Mouse (Mus musculus) embryonic facial prominence, embryonic 15.5 days (tissue): ENCODE results near the gene Gm11437. TPM values are rescaled to one million over a fixed set of nuclear protein-coding genes. Genes with fewer than 3 reads are reported as not detected.
A peak's percentile ranks its signal among the peaks of the same experiment; 100 is the strongest.

ENCODE experiments used
- ATAC-seq: fragments of 200-750 bp; cut with Nextera tagmentation; 2 replicates; pipeline ENCODE4 v1.8.0; 2017; ENCODE audit warnings: low read depth, moderate TSS enrichment; ENCODE audit not compliant: insufficient number of reproducible peaks, low FRiP score, low TSS enrichment
- H3K27ac ChIP-seq: fragments of 300-500 bp; sonication (generic); replicated peaks from 2 replicates; pipeline ENCODE4 v1.5.1; 2015; ENCODE audit warnings: mild to moderate bottlenecking, inconsistent platforms
- H3K27me3 ChIP-seq: fragments of 300-500 bp; sonication (generic); 2 replicates; pipeline ENCODE4 v1.6.1; 2015; ENCODE audit warnings: inconsistent platforms
- H3K36me3 ChIP-seq: fragments of 300-500 bp; sonication (generic); 2 replicates; pipeline ENCODE4 v1.6.1; 2015; ENCODE audit warnings: mild to moderate bottlenecking, inconsistent platforms
- H3K4me1 ChIP-seq: fragments of 300-500 bp; sonication (generic); 2 replicates; pipeline ENCODE4 v1.6.1; 2015; ENCODE audit warnings: inconsistent platforms
- H3K4me2 ChIP-seq: fragments of 300-500 bp; sonication (generic); replicated peaks from 2 replicates; pipeline ENCODE4 v1.6.1; 2015; ENCODE audit warnings: mild to moderate bottlenecking, inconsistent platforms
- H3K4me3 ChIP-seq: fragments of 300-500 bp; sonication (generic); replicated peaks from 2 replicates; pipeline ENCODE4 v1.5.1; 2015; ENCODE audit warnings: mild to moderate bottlenecking, inconsistent platforms
- H3K9ac ChIP-seq: fragments of 300-500 bp; sonication (generic); 2 replicates; pipeline ENCODE4 v1.6.1; 2015; ENCODE audit warnings: inconsistent platforms
- H3K9me3 ChIP-seq: fragments of 300-500 bp; sonication (generic); replicated peaks from 2 replicates; pipeline ENCODE4 v1.6.1; 2016; ENCODE audit warnings: inconsistent platforms
- WGBS: fragments of 180-500 bp; shearing (Covaris S2); methylation state at CpG from one replicate; pipeline ENCODE4 v1.1.7; 2015; 5-methylcytosine and 5-hydroxymethylcytosine counted together
- polyA plus RNA-seq: library from polyadenylated mRNA; unstranded; fragments of >200 nt; fragmentation: Nextera tagmentation; extraction: Ambion mirVana; gene quantifications from 2 replicates; pipeline ENCODE4 v1.2.1, GENCODE M21; 2015

Gm11437 gene
- not detected in 2 replicates for polyA plus RNA-seq

- no peaks in the 10 kb centered on the region for H3K36me3 ChIP-seq
- no peak for ATAC-seq
- H3K27ac ChIP-seq = no peak within 1 kb of the TSS
- H3K27me3 ChIP-seq = no peaks in the 10 kb centered on the region
- no peaks in the 10 kb centered on the region for H3K4me1 ChIP-seq
- no peaks in the 10 kb centered on the region for H3K9me3 ChIP-seq
- WGBS = 83% methylated on average over 5 of the region's 5 CpGs
- H3K4me3 ChIP-seq = no peak within 1 kb of the TSS
- H3K9ac ChIP-seq = no peak within 1 kb of the TSS
- no peak within 1 kb of the TSS for H3K4me2 ChIP-seq
These were observed at the start of gene Gm11437 for GRCm38 (mm10) chr11:84167046-84167526. Gene Gm11437, minus strand, starts transcription at chr11:84167476.

- H3K36me3 ChIP-seq = no peaks in the 10 kb centered on the region
- no peak for ATAC-seq
- no peaks in the 10 kb centered on the region for H3K27me3 ChIP-seq
- H3K27ac ChIP-seq = no peak overlapping the region
- 92% methylated on average over 6 of the region's 6 CpGs for WGBS
- no peaks in the 10 kb centered on the region for H3K9me3 ChIP-seq
- H3K4me1 ChIP-seq = no peaks in the 10 kb centered on the region
- H3K4me2 ChIP-seq = no peak overlapping the region
- no peak overlapping the region for H3K4me3 ChIP-seq
- no peak overlapping the region for H3K9ac ChIP-seq
These were observed 43.6 kb upstream of the Gm11437 start for GRCm38 (mm10) chr11:84210876-84211275.

DNA sequence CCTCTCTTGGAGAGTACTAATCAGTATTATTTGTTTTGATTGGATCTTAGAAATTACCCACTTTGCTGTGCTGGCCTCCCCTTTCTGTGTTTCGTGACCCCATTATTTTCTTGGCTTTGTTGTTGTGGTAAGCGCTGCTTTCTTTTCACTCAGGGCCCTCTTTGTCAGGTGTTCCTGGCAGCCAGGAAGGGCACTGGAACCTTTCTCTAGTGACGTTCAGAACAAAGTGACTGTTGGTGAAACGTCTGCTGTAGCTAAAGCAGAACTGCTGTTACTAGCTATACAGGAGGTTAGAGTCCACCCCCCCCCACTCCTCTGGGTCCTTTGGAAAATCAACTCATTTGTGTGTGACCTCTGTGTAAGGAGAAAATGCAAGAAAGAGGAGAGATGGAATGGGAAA is 38.5 kb upstream of the Gm11437 start:
- no peaks in the 10 kb centered on the region for H3K9me3 ChIP-seq
- WGBS = 67% methylated on average over 4 of the region's 4 CpGs
- H3K36me3 ChIP-seq = 0 out of 2 replicates have a peak, but pooled peaks cover 6% of the 10 kb centered on the region
- H3K4me3 ChIP-seq = no peak overlapping the region
- H3K27me3 ChIP-seq = no peaks in the 10 kb centered on the region
- no peak overlapping the region for H3K4me2 ChIP-seq
- H3K4me1 ChIP-seq = no peaks in the 10 kb centered on the region
- ATAC-seq = no peak
- H3K27ac ChIP-seq = no peak overlapping the region
- no peak overlapping the region for H3K9ac ChIP-seq

DNA sequence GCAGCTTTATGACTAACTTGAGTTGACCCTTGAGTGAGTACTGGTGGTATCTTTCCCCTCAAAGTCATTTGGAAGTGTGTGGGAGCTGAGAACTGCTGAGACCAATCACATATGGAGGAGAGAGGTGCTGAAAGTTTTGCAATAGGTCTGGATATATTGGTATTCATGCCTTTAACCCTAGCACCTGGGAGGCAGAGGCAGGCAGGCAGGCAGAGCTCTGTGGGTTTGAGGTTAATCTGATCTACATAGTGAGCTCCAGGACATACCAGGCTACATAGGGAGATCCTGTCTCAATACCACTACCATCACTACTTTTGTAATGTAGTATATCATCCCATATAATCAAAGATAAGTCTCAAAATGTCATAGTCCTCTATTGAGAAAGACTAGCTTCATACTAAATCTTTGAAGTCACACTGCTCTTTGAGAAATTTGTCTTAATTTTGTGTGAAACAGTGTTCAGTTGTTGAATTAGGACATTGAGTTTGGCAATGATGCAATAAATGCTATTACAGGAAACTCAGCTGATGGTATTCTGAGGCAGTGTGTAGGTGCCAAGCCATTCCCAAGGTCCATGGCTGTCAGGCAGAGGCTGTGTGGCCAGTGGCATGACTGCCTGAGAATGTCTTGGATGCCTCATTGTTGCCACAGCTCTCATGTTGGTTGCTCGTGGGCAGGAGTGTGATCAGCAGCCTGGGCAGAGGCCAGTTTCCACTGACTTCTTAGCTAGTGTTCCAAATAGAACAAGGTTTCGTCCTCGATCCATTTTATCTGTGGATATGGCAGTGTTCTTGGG is 30.5 kb upstream of the Gm11437 start:
- Histone ChIP-seq H3K36me3 (0 out of 2 replicates have a peak, but pooled peaks cover 11% of the 10 kb centered on the region), H3K27me3 (no peaks in the 10 kb centered on the region), H3K27ac (no peak overlapping the region), H3K4me3 (no peak overlapping the region), H3K9me3 (no peaks in the 10 kb centered on the region), H3K9ac (no peak overlapping the region), H3K4me1 (no peaks in the 10 kb centered on the region), H3K4me2 (no peak overlapping the region)
- 78% methylated on average over 3 of the region's 3 CpGs for WGBS
- ATAC-seq = no peak

DNA sequence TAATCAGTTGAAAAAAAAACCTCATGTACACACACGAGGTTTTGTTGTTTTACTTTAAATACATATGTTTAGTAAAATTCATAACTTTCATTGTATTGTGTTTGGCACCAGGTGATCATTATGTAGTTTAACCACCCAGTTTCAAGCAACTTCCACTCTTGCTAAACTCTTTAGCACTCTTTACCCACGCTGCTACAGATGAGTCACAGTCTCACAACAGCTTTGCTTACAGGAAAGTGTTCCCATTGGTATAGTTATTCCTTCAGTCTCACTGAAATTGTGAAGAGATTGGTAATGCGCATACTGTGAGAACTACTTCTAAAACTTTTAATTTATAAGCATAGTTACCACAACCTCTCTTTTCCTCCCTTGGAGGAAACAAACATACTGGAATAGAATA is 27.5 kb upstream of the Gm11437 start:
- WGBS = 85% methylated on average over 3 of the region's 3 CpGs
- Histone ChIP-seq H3K27ac (no peak overlapping the region), H3K9ac (no peak overlapping the region), H3K4me2 (no peak overlapping the region), H3K4me3 (no peak overlapping the region), H3K36me3 (0 out of 2 replicates have a peak, but pooled peaks cover 11% of the 10 kb centered on the region), H3K4me1 (no peaks in the 10 kb centered on the region), H3K27me3 (no peaks in the 10 kb centered on the region), H3K9me3 (no peaks in the 10 kb centered on the region)
- no peak for ATAC-seq

- Histone ChIP-seq H3K4me2 (no peak overlapping the region), H3K36me3 (0 out of 2 replicates have a peak, but pooled peaks cover 11% of the 10 kb centered on the region), H3K27me3 (no peaks in the 10 kb centered on the region), H3K9ac (no peak overlapping the region), H3K27ac (no peak overlapping the region), H3K9me3 (no peaks in the 10 kb centered on the region), H3K4me1 (no peaks in the 10 kb centered on the region), H3K4me3 (no peak overlapping the region)
- no peak for ATAC-seq
- 74% methylated on average over 10 of the region's 10 CpGs for WGBS
These were observed 26.0 kb upstream of the Gm11437 start for GRCm38 (mm10) chr11:84193249-84193648.

GRCm38 (mm10) chr11:84190581-84191233 is 23.4 kb upstream of the Gm11437 start:
- Histone ChIP-seq H3K4me3 (no peak overlapping the region), H3K4me1 (no peaks in the 10 kb centered on the region), H3K9ac (no peak overlapping the region), H3K4me2 (no peak overlapping the region), H3K9me3 (no peaks in the 10 kb centered on the region), H3K27me3 (no peaks in the 10 kb centered on the region), H3K36me3 (0 out of 2 replicates have a peak, but pooled peaks cover 5% of the 10 kb centered on the region), H3K27ac (no peak overlapping the region)
- ATAC-seq = no peak
- 79% methylated on average over 8 of the region's 8 CpGs for WGBS

DNA sequence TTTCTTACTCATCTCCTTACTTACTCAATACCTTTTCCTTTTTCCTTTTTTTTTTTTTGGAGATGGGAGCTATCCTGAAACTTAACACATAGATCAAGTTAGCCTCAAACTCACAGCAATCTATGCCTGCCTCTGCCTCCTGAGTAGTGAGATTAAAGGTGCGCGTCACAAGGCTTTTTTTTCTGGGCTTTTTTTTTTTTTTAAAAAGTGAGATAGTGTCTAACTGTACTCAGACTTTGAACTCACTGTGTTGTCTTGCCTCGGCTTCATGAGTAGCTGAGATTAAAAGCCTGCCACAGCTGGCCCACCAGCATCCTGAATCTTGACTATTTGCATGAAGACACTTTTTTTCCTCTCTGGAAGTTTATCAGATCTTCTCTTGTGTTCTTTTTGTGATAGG is 21.3 kb upstream of the Gm11437 start:
- no peaks in the 10 kb centered on the region for H3K4me1 ChIP-seq
- H3K4me3 ChIP-seq = no peak overlapping the region
- 90% methylated on average over 3 of the region's 3 CpGs for WGBS
- H3K36me3 ChIP-seq = no peaks in the 10 kb centered on the region
- H3K4me2 ChIP-seq = no peak overlapping the region
- no peaks in the 10 kb centered on the region for H3K9me3 ChIP-seq
- no peak overlapping the region for H3K9ac ChIP-seq
- H3K27ac ChIP-seq = no peak overlapping the region
- no peak for ATAC-seq
- no peaks in the 10 kb centered on the region for H3K27me3 ChIP-seq

DNA sequence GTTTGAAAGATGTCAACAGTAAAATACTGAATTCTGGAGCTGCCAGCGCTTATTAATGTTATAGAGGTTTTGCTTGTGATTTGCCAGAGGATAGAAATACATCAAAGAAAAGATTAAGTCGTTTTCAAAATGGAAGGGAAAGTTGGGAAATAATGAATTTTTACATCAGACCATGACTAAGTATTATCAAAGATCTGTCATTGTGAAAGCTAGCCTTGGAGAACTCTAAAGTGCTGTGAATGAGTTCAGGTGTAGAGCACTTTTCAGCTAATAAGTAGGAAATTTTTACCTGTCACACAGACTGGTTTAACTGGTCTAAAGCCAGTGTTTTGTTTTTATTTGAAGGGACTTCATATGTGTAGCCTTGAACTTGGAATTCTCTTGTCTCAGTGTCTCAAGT is 14.0 kb upstream of the Gm11437 start:
- 53% methylated on average over 2 of the region's 2 CpGs for WGBS
- Histone ChIP-seq H3K4me1 (peaks cover 14% of the 10 kb centered on the region), H3K27ac (no peak overlapping the region), H3K27me3 (no peaks in the 10 kb centered on the region), H3K9ac (no peak overlapping the region), H3K36me3 (no peaks in the 10 kb centered on the region), H3K9me3 (no peaks in the 10 kb centered on the region), H3K4me3 (peak overlapping the region; percentile 88), H3K4me2 (peak overlapping the region; percentile 81)
- no peak for ATAC-seq

- Histone ChIP-seq H3K4me2 (peak overlapping the region; percentile 81), H3K36me3 (no peaks in the 10 kb centered on the region), H3K4me1 (peaks cover 14% of the 10 kb centered on the region), H3K27me3 (no peaks in the 10 kb centered on the region), H3K9ac (peak overlapping the region; percentile 69), H3K27ac (peak overlapping the region; percentile 88), H3K9me3 (no peaks in the 10 kb centered on the region), H3K4me3 (peak overlapping the region; percentile 88)
- WGBS = under 1% methylated on average over 44 of the region's 44 CpGs
- peak; percentile 24; the same call in 1 of the 2 replicates for ATAC-seq
These were observed 12.8 kb upstream of the Gm11437 start for GRCm38 (mm10) chr11:84179954-84180598.
